Mouse (Mus musculus) cerebellum, adult 2 months (tissue): ENCODE measurements around the gene Rnf121.

Source experiments
- CTCF ChIP-seq: fragments of 200-500 bp; IDR thresholded peaks from 2 replicates; pipeline ENCODE4 v1.5.1; 2011; ENCODE audit warnings: low read depth, mild to moderate bottlenecking, control low read depth, low read length, moderate library complexity, borderline replicate concordance; ENCODE audit not compliant: insufficient read depth
- POLR2A ChIP-seq: fragments of 200-500 bp; IDR thresholded peaks from 2 replicates; pipeline ENCODE4 v1.6.1; 2011; ENCODE audit warnings: low read length, control low read depth, borderline replicate concordance; ENCODE audit not compliant: insufficient read depth

DNA sequence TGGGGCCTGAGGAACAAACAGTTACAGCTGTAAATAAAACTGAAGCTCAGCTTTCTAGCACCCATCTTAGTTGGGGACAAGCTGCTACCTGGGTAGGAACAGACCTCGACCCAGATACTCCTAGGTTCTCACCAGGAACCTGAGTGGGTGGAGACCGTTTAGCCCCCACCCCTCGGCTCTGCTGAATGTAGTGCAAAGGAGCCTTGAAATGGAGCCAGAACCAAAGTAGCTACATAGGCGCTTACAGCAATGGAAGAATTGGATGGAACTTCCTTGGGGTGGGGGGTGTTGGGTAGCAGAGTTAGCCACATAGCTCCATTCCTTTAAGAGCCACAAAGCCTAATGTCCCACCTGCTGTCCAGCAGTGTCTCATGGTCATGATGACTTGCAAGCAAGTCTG, 48.3 kb downstream of the Rnf121 start:
- TF ChIP-seq CTCF, result no peak
- TF ChIP-seq POLR2A, result no peak
